Mouse (Mus musculus) CH12.LX (cell line): Measurements from ENCODE around the gene Rims3. TPM values are rescaled to one million over a fixed set of nuclear protein-coding genes. Genes with fewer than 3 reads are reported as not detected.

Source experiments
- DNase-seq: peaks from one replicate; pipeline ENCODE4 v3.0.0-alpha.2; 2013; ENCODE audit errors: extremely low read depth
- H3K27ac ChIP-seq: 2 replicates; pipeline ENCODE4 v1.5.1; 2012; ENCODE audit warnings: low read depth, mild to moderate bottlenecking, control low read depth, moderate library complexity; ENCODE audit not compliant: insufficient read depth
- H3K27me3 ChIP-seq: replicated peaks from 2 replicates; pipeline ENCODE3; 2012; ENCODE audit warnings: inconsistent platforms
- H3K36me3 ChIP-seq, 2 experiments: replicated peaks in 1 of 2; 2 replicates each; pipeline versions ENCODE3 to v1.6.1; 2012; ENCODE audit warnings: inconsistent platforms in 1 of 2, low read length in 1 of 2, mild to moderate bottlenecking in 1 of 2, mixed read lengths in 1 of 2, moderate library complexity in 1 of 2; ENCODE audit not compliant: control insufficient read depth in 1 of 2, insufficient read depth in 1 of 2
- H3K4me1 ChIP-seq, 2 experiments: 2 replicates each; pipeline ENCODE4 v1.6.1; 2012; ENCODE audit warnings: inconsistent platforms in 1 of 2, moderate library complexity in 1 of 2; ENCODE audit not compliant: insufficient read depth in 2 of 2, control insufficient read depth in 1 of 2
- H3K4me2 ChIP-seq: 2 replicates; pipeline ENCODE4 v1.6.1; 2012; ENCODE audit warnings: low read depth, mild to moderate bottlenecking, control low read depth; ENCODE audit not compliant: poor library complexity, insufficient read depth, severe bottlenecking
- H3K4me3 ChIP-seq, 3 experiments: fragments of 150-350 bp in 1 of 3; sonication (generic) in 1 of 3; replicated peaks in 1 of 3; 2 replicates each; pipeline versions ENCODE3 to v1.5.1; 2011 to 2012; ENCODE audit warnings: low read depth in 2 of 3, low read length in 2 of 3, mild to moderate bottlenecking in 2 of 3, moderate library complexity in 2 of 3, control low read depth in 1 of 3, improper control_type of control experiment in 1 of 3, inconsistent platforms in 1 of 3, mixed read lengths in 1 of 3; ENCODE audit not compliant: poor library complexity in 1 of 3
- H3K79me2 ChIP-seq: replicated peaks from 2 replicates; pipeline ENCODE4 v1.6.1; 2012; ENCODE audit warnings: mild to moderate bottlenecking, moderate library complexity; ENCODE audit not compliant: control insufficient read depth, poor library complexity, insufficient read depth, severe bottlenecking; ENCODE audit errors: extremely low read depth
- H3K9ac ChIP-seq: 2 replicates; pipeline ENCODE4 v1.6.1; 2012; ENCODE audit warnings: low read depth, mild to moderate bottlenecking, control low read depth, moderate library complexity; ENCODE audit not compliant: insufficient read depth
- H3K9me3 ChIP-seq: replicated peaks from 2 replicates; pipeline ENCODE3; 2012; ENCODE audit warnings: low read length, inconsistent platforms, mixed read lengths
- BHLHE40 ChIP-seq: IDR thresholded peaks from 2 replicates; pipeline ENCODE4 v1.6.1; 2011; ENCODE audit warnings: mild to moderate bottlenecking, low read depth, low read length, improper control_type of control experiment
- CHD1 ChIP-seq: IDR thresholded peaks from 2 replicates; pipeline ENCODE4 v1.6.1; 2012; ENCODE audit warnings: low read depth, low read length, improper control_type of control experiment, inconsistent platforms
- CHD2 ChIP-seq: IDR thresholded peaks from 2 replicates; pipeline ENCODE4 v1.6.1; 2011; ENCODE audit warnings: low read length, improper control_type of control experiment
- E2F4 ChIP-seq: IDR thresholded peaks from 2 replicates; pipeline ENCODE4 v1.6.1; 2011; ENCODE audit warnings: low read depth, low read length, improper control_type of control experiment; ENCODE audit not compliant: insufficient replicate concordance
- EP300 ChIP-seq: IDR thresholded peaks from 2 replicates; pipeline ENCODE4 v1.6.1; 2011; ENCODE audit warnings: low read length, improper control_type of control experiment
- ETS1 ChIP-seq: conservative IDR thresholded peaks from 2 replicates; pipeline ENCODE4 v1.6.1; 2012; ENCODE audit warnings: low read depth, mild to moderate bottlenecking, inconsistent platforms, low read length, improper control_type of control experiment, moderate library complexity
- JUND ChIP-seq: conservative IDR thresholded peaks from 2 replicates; pipeline ENCODE4 v1.6.1; 2011; ENCODE audit warnings: low read depth, low read length, improper control_type of control experiment
- MAX ChIP-seq: IDR thresholded peaks from 2 replicates; pipeline ENCODE4 v1.6.1; 2011; ENCODE audit warnings: low read length, improper control_type of control experiment
- MAZ ChIP-seq: IDR thresholded peaks from 2 replicates; pipeline ENCODE4 v1.6.1; 2012; ENCODE audit warnings: low read depth, mild to moderate bottlenecking, inconsistent platforms, low read length, improper control_type of control experiment, moderate library complexity
- MEF2A ChIP-seq: IDR thresholded peaks from 2 replicates; pipeline ENCODE4 v1.6.1; 2014; ENCODE audit warnings: low read depth, mild to moderate bottlenecking, inconsistent platforms, low read length, improper control_type of control experiment, borderline replicate concordance
- NRF1 ChIP-seq: IDR thresholded peaks from 2 replicates; pipeline ENCODE4 v1.6.1; 2014; ENCODE audit warnings: low read depth, mild to moderate bottlenecking, inconsistent platforms, low read length, improper control_type of control experiment, moderate library complexity
- PAX5 ChIP-seq: IDR thresholded peaks from 2 replicates; pipeline ENCODE4 v1.6.1; 2012; ENCODE audit warnings: low read length, inconsistent platforms, mixed read lengths
- RAD21 ChIP-seq: IDR thresholded peaks from 2 replicates; pipeline ENCODE4 v1.6.1; 2011; ENCODE audit warnings: low read depth, mild to moderate bottlenecking, low read length, improper control_type of control experiment, moderate library complexity
- SIN3A ChIP-seq: IDR thresholded peaks from 2 replicates; pipeline ENCODE4 v1.6.1; 2012; ENCODE audit warnings: low read length, improper control_type of control experiment, inconsistent platforms
- USF1 ChIP-seq: IDR thresholded peaks from 2 replicates; pipeline ENCODE4 v1.6.1; 2014; ENCODE audit warnings: low read depth, mild to moderate bottlenecking, inconsistent platforms, low read length, improper control_type of control experiment
- ZC3H11A ChIP-seq: IDR thresholded peaks from 2 replicates; pipeline ENCODE4 v1.6.1; 2012; ENCODE audit warnings: low read depth, mild to moderate bottlenecking, inconsistent platforms, low read length, improper control_type of control experiment
- ZMIZ1 ChIP-seq: IDR thresholded peaks from 2 replicates; pipeline ENCODE4 v1.6.1; 2012; ENCODE audit warnings: low read depth, mild to moderate bottlenecking, inconsistent platforms, low read length, improper control_type of control experiment
- dilution Hi-C: fragments of 300-500 bp; cut with MboI; formaldehyde crosslinking; loops from 2 replicates; pipeline ENCODE4 v1.14.3; 2020; ENCODE audit warnings: low sequenced_read_pairs; ENCODE audit not compliant: extremely low pct_unique_long_range_greater_than_20kb, extremely low pct_ligation_motif_present
- in situ Hi-C: fragments of 300-500 bp; cut with MboI; formaldehyde crosslinking; loops from 3 replicates; pipeline ENCODE4 v1.14.3; 2019; ENCODE audit warnings: low sequenced_read_pairs, low pct_ligation_motif_present, low pct_unique_long_range_greater_than_20kb, mixed read lengths
- polyA plus RNA-seq: library from polyadenylated mRNA; unstranded; fragments of >175 nt; gene quantifications from 2 replicates; pipeline ENCODE4 v1.2.1, GENCODE M21; 2012; ENCODE audit warnings: low read depth; ENCODE audit not compliant: insufficient read length
- total RNA-seq, 2 experiments: library from RNA; depleted of rRNA; stranded (reverse); fragments of 300-350 nt in 1 of 2; fragments of >200 nt in 1 of 2; gene quantifications; 2 replicates each; pipeline ENCODE4 v1.2.3; 2012 to 2014

Rims3 gene
- total and polyA plus RNA-seq, 3 experiments, result 0.05 to 0.17 (median 0.13) TPM

DNA sequence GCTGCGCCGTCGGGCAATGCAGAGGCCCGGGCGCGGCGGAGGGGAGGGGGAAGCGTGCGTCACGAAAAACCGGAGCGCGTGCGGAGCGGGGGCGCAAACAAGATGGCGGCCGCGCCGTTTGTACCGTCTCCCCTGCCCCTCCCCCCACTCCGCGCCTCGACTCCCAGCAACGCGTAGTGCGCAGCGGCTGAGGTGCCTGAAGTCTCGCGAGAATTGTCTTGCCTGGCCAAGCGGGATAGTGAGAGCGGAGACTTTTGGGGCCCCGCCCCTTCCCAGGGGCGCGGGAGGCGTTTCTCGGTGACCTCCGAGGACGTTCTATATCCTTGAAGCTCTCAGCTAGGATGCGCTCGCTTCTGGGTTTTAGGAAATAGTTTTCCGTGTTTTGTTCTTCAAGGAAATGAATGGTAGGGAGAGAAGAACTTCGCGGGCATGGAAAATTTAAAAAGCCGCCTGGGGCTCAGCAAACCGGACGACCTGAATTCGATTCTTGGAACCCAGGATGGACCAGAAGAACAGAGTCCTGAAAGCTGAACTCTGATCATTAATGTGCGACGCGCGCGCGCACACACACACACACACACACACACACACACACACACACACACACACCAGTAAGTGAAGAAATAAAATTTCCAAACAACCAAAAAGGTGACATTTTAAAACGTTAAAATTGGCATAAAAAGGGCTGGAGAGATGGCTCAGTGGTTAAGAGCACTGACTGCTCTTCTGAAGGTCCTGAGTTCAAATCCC, 28.9 kb upstream of the Rims3 start (continued):
- TF ChIP-seq MEF2A (0 out of 2 replicates have a peak, but pooled peaks have one; percentile 9), USF1 (no peak), RAD21 (no peak), ZMIZ1 (peak; percentile 76), NRF1 (peak; percentile 75), PAX5 (no peak), ETS1 (no peak; the same call in 1 of the 2 replicates), BHLHE40 (peak; percentile 42; the same call in 1 of the 2 replicates), ZC3H11A (no peak), CHD1 (peak; percentile 10; the same call in 1 of the 2 replicates), E2F4 (peak; percentile 32; the same call in 1 of the 2 replicates), SIN3A (no peak), JUND (no peak)

DNA sequence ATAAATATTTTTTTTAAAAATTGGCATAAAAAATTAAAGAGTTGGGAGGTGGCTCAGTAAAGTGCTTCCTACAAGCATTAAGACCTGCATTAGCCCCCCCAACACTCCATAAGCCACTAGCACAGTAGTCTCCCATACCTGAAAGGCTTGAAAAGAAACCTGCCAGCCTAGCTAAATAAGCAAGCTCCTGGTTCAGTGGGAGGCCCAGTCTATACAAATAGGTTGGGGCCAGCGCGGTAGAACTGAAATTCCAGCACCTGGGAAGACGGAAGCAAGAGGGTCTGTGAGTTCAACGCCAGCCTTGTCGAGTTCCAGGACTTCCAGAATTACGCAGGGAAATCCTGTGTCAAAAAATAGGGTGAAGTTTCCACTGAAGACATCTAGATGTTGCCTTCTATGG, 28.2 kb upstream of the Rims3 start:
- H3K36me3 ChIP-seq, result peaks cover 0 to 3% of the 10 kb centered on the region in 2 experiments
- H3K4me1 ChIP-seq, result peaks cover 5 to 34% of the 10 kb centered on the region in 2 experiments
- peaks cover 32% of the 10 kb centered on the region for H3K79me2 ChIP-seq
- no peaks in the 10 kb centered on the region for H3K9me3 ChIP-seq
- no peak for DNase-seq
- H3K27me3 ChIP-seq, result no peaks in the 10 kb centered on the region
- in situ Hi-C loops (no loop called here), dilution Hi-C loops (no loop called here)
- no peak overlapping the region for H3K9ac ChIP-seq
- no peak overlapping the region for H3K4me3 ChIP-seq
- H3K4me2 ChIP-seq, result no peak overlapping the region
- H3K27ac ChIP-seq, result no peak overlapping the region
- TF ChIP-seq EP300, result no peak
- TF ChIP-seq SIN3A, result no peak
- no peak for TF ChIP-seq MAZ

DNA sequence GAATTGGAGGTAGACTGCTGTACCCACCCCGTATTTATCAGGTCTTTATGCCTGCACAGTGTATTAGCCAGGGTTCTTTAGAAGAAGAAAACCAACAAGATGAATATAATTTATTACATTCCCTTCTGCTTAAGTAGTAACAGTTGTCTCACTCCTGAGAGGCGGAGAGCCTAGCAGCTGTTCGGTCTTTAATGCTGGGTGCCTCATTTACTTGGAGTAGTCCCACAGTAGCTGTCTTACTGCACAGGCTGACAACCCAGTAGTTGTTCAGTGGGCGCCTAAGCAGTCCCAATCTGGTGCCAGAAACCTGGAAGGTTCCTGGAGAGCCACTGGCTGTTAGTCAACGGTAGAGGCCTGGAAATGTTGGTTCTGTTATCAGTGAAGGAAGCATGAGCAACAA, 23.8 kb upstream of the Rims3 start:
- no peaks in the 10 kb centered on the region for H3K79me2 ChIP-seq
- H3K36me3 ChIP-seq, result no peaks in the 10 kb centered on the region
- no peaks in the 10 kb centered on the region for H3K9me3 ChIP-seq
- H3K9ac ChIP-seq, result no peak overlapping the region
- H3K4me3 ChIP-seq, result no peak overlapping the region
- no peak for DNase-seq
- no peaks in the 10 kb centered on the region for H3K27me3 ChIP-seq
- H3K4me2 ChIP-seq, result no peak overlapping the region
- in situ Hi-C loops (no loop called here), dilution Hi-C loops (no loop called here)
- no peak overlapping the region for H3K27ac ChIP-seq
- no peak for TF ChIP-seq MAX
- no peak for TF ChIP-seq BHLHE40
- no peak for TF ChIP-seq SIN3A
- TF ChIP-seq USF1, result no peak
- no peak for TF ChIP-seq CHD2
- TF ChIP-seq JUND, result no peak
- H3K4me1 ChIP-seq, result peaks cover 0 to 6% of the 10 kb centered on the region in 2 experiments; a peak in 3 of 4 replicates
